Mouse (Mus musculus) heart, postnatal 0 days (tissue): ENCODE measurements at regions not wholly inside any gene's neighbourhood (a gene's known extent, or its start where the extent isn't known, plus 50 kb on each side); places are given as distances from the start of the nearest gene placed in this dataset.
"Not testable (repeated sequence)": the region's sequence is repeated elsewhere in the genome, so short reads cannot be mapped to it uniquely, and the experiment has no call there.

Experiments used
- ATAC-seq: fragments of 200-750 bp; cut with Nextera tagmentation; 2 replicates; pipeline ENCODE4 v1.8.0; 2017; ENCODE audit warnings: low read depth, moderate number of reproducible peaks, moderate library complexity; ENCODE audit not compliant: insufficient read depth
- DNase-seq: peaks from one replicate; pipeline ENCODE4 v3.0.0-alpha.2; 2016; ENCODE audit warnings: low spot score
- H3K27ac ChIP-seq: fragments of 300-500 bp; sonication (generic); 2 replicates; pipeline ENCODE4 v1.5.1; 2014; ENCODE audit warnings: low read depth, mild to moderate bottlenecking
- H3K27me3 ChIP-seq: fragments of 300-500 bp; sonication (generic); 2 replicates; pipeline ENCODE4 v1.6.1; 2014; ENCODE audit warnings: low read length, mixed read lengths; ENCODE audit not compliant: control insufficient read depth, insufficient read depth
- H3K36me3 ChIP-seq: fragments of 300-500 bp; sonication (generic); replicated peaks from 2 replicates; pipeline ENCODE4 v1.6.1; 2014; ENCODE audit warnings: low read length, mixed read lengths; ENCODE audit not compliant: control insufficient read depth, insufficient read depth
- H3K4me1 ChIP-seq: fragments of 300-500 bp; sonication (generic); 2 replicates; pipeline ENCODE4 v1.6.1; 2014; ENCODE audit warnings: antibody characterized with exemption; ENCODE audit not compliant: control insufficient read depth, insufficient read depth
- H3K4me2 ChIP-seq: fragments of 300-500 bp; sonication (generic); 2 replicates; pipeline ENCODE4 v1.6.1; 2014; ENCODE audit warnings: low read depth, mild to moderate bottlenecking, low read length, moderate library complexity
- H3K4me3 ChIP-seq: fragments of 300-500 bp; sonication (generic); 2 replicates; pipeline ENCODE4 v1.5.1; 2014; ENCODE audit warnings: low read depth, low read length
- H3K9ac ChIP-seq: fragments of 300-500 bp; sonication (generic); replicated peaks from 2 replicates; pipeline ENCODE4 v1.6.1; 2014; ENCODE audit warnings: low read depth, low read length, mixed read lengths
- H3K9me3 ChIP-seq: fragments of 300-500 bp; sonication (generic); replicated peaks from 2 replicates; pipeline ENCODE4 v1.6.1; 2016; ENCODE audit warnings: low read length; ENCODE audit not compliant: control insufficient read depth
- CTCF ChIP-seq: IDR thresholded peaks from 2 replicates; pipeline ENCODE4 v1.5.1; 2016; ENCODE audit warnings: antibody characterized with exemption, control low read depth, low read depth
- EP300 ChIP-seq: IDR thresholded peaks from 2 replicates; pipeline ENCODE4 v1.6.1; 2016; ENCODE audit warnings: antibody characterized with exemption, low read depth
- WGBS: fragments of 180-500 bp; shearing (Covaris S2); extraction: QIAGEN DNeasy Blood & Tissue Kit; methylation state at CpG from one replicate; pipeline ENCODE4 v1.1.7; 2014; 5-methylcytosine and 5-hydroxymethylcytosine counted together

DNA sequence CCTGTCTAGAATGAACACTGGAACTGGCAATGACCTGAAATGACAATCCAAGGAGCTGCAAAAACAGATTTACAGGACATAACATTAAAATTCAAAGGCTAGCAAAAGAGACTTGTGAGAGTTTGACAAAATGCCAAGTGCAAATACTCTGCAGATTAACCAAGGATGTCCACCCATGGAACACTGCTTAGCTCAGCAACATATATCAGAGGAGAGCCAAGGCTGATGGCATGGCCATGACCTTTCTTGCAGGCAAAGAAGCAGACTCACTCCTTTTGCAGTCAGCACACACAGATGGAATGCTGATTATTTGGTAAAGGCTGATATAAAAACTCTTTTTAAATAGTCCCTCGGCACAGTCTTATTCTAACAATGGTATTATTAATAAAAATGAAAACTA, 320.3 kb upstream of the St6gal2 start:
- Histone ChIP-seq H3K4me2 (no peak overlapping the region), H3K27ac (no peak overlapping the region), H3K4me3 (no peak overlapping the region), H3K27me3 (no peaks in the 10 kb centered on the region), H3K9me3 (no peaks in the 10 kb centered on the region), H3K36me3 (no peaks in the 10 kb centered on the region), H3K4me1 (no peaks in the 10 kb centered on the region), H3K9ac (no peak overlapping the region)
- no peak for ATAC-seq
- no peak for TF ChIP-seq CTCF
- no peak for TF ChIP-seq EP300
- DNase-seq = no peak
- 75% methylated on average over 1 of the region's 1 CpGs for WGBS

DNA sequence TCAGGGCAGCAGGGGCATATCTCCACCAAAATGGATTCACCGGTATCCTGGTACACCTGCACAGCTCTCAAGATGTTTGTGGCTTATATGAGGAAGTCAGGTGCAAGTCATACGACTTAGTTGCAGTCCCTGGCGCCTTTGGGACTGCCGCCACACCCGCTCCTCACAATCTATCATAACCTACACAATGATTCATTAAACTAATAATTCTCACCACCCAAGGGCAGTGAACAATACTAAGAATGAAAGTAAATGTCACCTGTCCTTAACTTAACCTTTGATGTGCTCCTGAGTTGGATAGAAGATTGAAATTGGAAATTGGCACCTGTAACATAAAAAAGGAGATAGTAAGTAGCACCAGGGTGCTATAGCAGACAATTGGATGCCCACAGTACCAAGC, 315.1 kb upstream of the St6gal2 start:
- not testable (repeated sequence) for H3K9me3 ChIP-seq, H3K27me3 ChIP-seq, H3K4me1 ChIP-seq, H3K27ac ChIP-seq, H3K36me3 ChIP-seq, H3K9ac ChIP-seq, H3K4me2 ChIP-seq, H3K4me3 ChIP-seq, DNase-seq, ATAC-seq
- 73% methylated on average over 5 of the region's 5 CpGs for WGBS
